Mouse (Mus musculus): Measurements from ENCODE around the gene Rgl2.
A peak's percentile ranks its signal among the peaks of the same experiment; 100 is the strongest.

GRCm38 (mm10) chr17:33909869-33910250, 19.5 kb upstream of the Rgl2 start:
- no peak for TF ChIP-seq POLR2A (IDR thresholded peaks at IDR 0.05; ENCODE audit: insufficient read length, low read depth)
- no peak for TF ChIP-seq MAX (IDR thresholded peaks at IDR 0.05; ENCODE audit: low read depth)
- TF ChIP-seq SRF (IDR thresholded peaks at IDR 0.05; ENCODE audit: control insufficient read depth, insufficient read length, low read depth), result no peak
- TF ChIP-seq TCF3 (IDR thresholded peaks at IDR 0.05; ENCODE audit: insufficient read length, low read depth), result no peak
- TF ChIP-seq TCF12 (IDR thresholded peaks at IDR 0.05; ENCODE audit: insufficient read depth, poor library complexity, severe bottlenecking), result no peak
- TF ChIP-seq POLR2AphosphoS2 (IDR thresholded peaks at IDR 0.05; ENCODE audit: insufficient read length, low read depth), result peak; percentile 46
- no peak for TF ChIP-seq E2F4 (IDR thresholded peaks at IDR 0.05; ENCODE audit: insufficient read depth)
- no peak for TF ChIP-seq USF1 (IDR thresholded peaks at IDR 0.05; ENCODE audit: low read depth)
- TF ChIP-seq MYOG (IDR thresholded peaks at IDR 0.05; ENCODE audit: control insufficient read depth in 1 of 3, insufficient read depth in 1 of 3, insufficient read length in 2 of 3, low read depth in 2 of 3), result no peak
- no peak for TF ChIP-seq CEBPB (IDR thresholded peaks at IDR 0.05; ENCODE audit: insufficient read depth, poor library complexity, severe bottlenecking)

Measured in myocyte (in vitro differentiated cells).